Mouse (Mus musculus) embryonic facial prominence, embryonic 11.5 days (tissue): ENCODE data around the gene Ecm1. TPM values are rescaled to one million over a fixed set of nuclear protein-coding genes. Genes with fewer than 3 reads are reported as not detected.

Experiments
- ATAC-seq: fragments of 200-750 bp; cut with Nextera tagmentation; replicated peaks from 2 replicates; pipeline ENCODE4 v1.8.0; 2017; ENCODE audit warnings: low read depth; ENCODE audit not compliant: insufficient number of reproducible peaks, low FRiP score, low TSS enrichment
- DNase-seq: peaks from one replicate; pipeline ENCODE4 v3.0.0-alpha.2; 2015; ENCODE audit warnings: low spot score
- H3K27ac ChIP-seq: fragments of 300-500 bp; sonication (generic); replicated peaks from 2 replicates; pipeline ENCODE4 v1.5.1; 2014; ENCODE audit warnings: mild to moderate bottlenecking, low read depth, low read length, control low read depth
- H3K27me3 ChIP-seq: fragments of 300-500 bp; sonication (generic); 2 replicates; pipeline ENCODE4 v1.6.1; 2014; ENCODE audit warnings: mild to moderate bottlenecking, low read length, moderate library complexity, mixed read lengths; ENCODE audit not compliant: control insufficient read depth, insufficient read depth
- H3K36me3 ChIP-seq: fragments of 300-500 bp; sonication (generic); replicated peaks from 2 replicates; pipeline ENCODE4 v1.6.1; 2014; ENCODE audit warnings: low read depth, mild to moderate bottlenecking, low read length, moderate library complexity, mixed read lengths; ENCODE audit not compliant: control insufficient read depth, insufficient read depth
- H3K4me1 ChIP-seq: fragments of 300-500 bp; sonication (generic); 2 replicates; pipeline ENCODE4 v1.6.1; 2014; ENCODE audit warnings: low read length, mixed read lengths; ENCODE audit not compliant: control insufficient read depth, insufficient read depth
- H3K4me2 ChIP-seq: fragments of 300-500 bp; sonication (generic); 2 replicates; pipeline ENCODE4 v1.6.1; 2014; ENCODE audit warnings: low read depth, mild to moderate bottlenecking, control low read depth, low read length, moderate library complexity
- H3K4me3 ChIP-seq: fragments of 300-500 bp; sonication (generic); 2 replicates; pipeline ENCODE4 v1.5.1; 2014; ENCODE audit warnings: low read depth, low read length, control low read depth
- H3K9ac ChIP-seq: fragments of 300-500 bp; sonication (generic); replicated peaks from 2 replicates; pipeline ENCODE4 v1.6.1; 2014; ENCODE audit warnings: mild to moderate bottlenecking, control low read depth, low read length
- H3K9me3 ChIP-seq: fragments of 300-500 bp; sonication (generic); replicated peaks from 2 replicates; pipeline ENCODE4 v1.6.1; 2016; ENCODE audit warnings: mild to moderate bottlenecking, low read length, inconsistent platforms, mixed read lengths; ENCODE audit not compliant: control insufficient read depth
- WGBS: fragments of 180-500 bp; shearing (Covaris S2); extraction: QIAGEN DNeasy Blood & Tissue Kit; methylation state at CpG from one replicate; pipeline ENCODE4 v1.1.7; 2014; 5-methylcytosine and 5-hydroxymethylcytosine counted together
- polyA plus RNA-seq: library from polyadenylated mRNA; unstranded; fragments of >200 nt; fragmentation: Nextera tagmentation; extraction: Ambion mirVana; gene quantifications from 2 replicates; pipeline ENCODE4 v1.2.1, GENCODE M21; 2014

The Ecm1 gene
- polyA plus RNA-seq, 1 experiment from 2014 or later = 5.1 TPM

DNA sequence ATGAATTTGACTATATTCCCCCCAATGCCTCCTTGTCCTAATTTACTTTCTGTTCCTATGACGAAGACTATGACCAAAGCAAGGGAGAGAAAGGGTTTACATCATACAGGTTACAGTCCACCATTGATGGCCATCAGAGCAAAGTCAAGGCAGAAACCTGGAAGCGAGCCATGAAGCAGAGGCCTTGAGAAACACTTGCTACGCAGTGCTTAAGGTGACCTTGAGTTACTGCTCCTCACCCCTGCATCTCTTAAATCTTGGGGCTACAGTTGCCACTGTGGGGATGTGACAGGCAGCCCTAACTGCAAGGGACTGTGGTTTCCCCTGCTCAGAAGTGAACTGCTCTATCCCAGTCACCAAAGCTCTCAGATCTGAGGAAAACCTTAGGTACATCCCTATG is 36.1 kb downstream of the Ecm1 start:
- Histone ChIP-seq H3K4me3 (no peak overlapping the region), H3K4me1 (peaks cover 3% of the 10 kb centered on the region; the same call in 1 of the 2 replicates), H3K27me3 (no peaks in the 10 kb centered on the region), H3K27ac (no peak overlapping the region), H3K4me2 (no peak overlapping the region), H3K36me3 (no peaks in the 10 kb centered on the region), H3K9ac (no peak overlapping the region), H3K9me3 (no peaks in the 10 kb centered on the region)
- WGBS = 90% methylated on average over 3 of the region's 3 CpGs
- no peak for ATAC-seq
- DNase-seq = no peak

DNA sequence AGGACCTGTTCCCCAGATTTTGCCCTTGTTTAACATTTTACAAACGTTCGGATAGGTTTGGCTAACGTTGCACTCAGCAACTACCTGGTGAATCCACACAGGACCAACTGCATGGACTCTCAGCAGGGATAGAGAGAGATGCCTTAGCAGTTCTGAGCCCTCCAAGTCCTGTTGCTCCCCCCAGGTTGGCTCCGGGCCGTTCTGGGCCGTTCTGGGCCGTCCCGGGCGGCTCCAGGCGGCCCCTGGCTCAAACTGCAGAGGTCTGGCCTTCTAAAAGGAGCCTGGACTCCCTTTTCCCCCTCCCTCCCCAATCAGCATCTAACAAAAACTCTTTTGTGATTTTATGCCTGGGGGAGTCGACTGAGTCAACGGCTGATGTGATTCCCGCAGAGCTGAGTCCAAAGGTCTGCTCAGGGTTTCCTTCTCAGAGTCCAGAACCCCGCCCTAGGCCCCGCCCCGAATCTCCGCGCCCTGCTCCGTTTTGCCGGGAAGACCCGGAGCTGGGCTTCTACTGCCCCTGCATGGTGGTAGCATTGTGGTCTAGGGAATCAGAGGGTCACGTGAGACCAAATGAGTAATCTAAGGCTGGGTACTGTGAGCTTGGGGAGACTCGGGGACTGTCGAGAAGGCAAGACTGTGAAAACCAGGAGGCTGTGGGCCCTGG is 37.4 kb downstream of the Ecm1 start:
- H3K9ac ChIP-seq = peak overlapping the region; percentile 67
- peak overlapping the region; percentile 56 for H3K4me2 ChIP-seq
- WGBS = 4% methylated on average over 24 of the region's 24 CpGs
- H3K27ac ChIP-seq = 0 out of 2 replicates have a peak overlapping the region, but pooled peaks have one; percentile 22
- peak; percentile 86 for DNase-seq
- no peak overlapping the region for H3K4me3 ChIP-seq
- H3K36me3 ChIP-seq = no peaks in the 10 kb centered on the region
- ATAC-seq = peak; percentile 89
- no peaks in the 10 kb centered on the region for H3K9me3 ChIP-seq
- H3K4me1 ChIP-seq = peaks cover 3% of the 10 kb centered on the region; the same call in 1 of the 2 replicates
- no peaks in the 10 kb centered on the region for H3K27me3 ChIP-seq

DNA sequence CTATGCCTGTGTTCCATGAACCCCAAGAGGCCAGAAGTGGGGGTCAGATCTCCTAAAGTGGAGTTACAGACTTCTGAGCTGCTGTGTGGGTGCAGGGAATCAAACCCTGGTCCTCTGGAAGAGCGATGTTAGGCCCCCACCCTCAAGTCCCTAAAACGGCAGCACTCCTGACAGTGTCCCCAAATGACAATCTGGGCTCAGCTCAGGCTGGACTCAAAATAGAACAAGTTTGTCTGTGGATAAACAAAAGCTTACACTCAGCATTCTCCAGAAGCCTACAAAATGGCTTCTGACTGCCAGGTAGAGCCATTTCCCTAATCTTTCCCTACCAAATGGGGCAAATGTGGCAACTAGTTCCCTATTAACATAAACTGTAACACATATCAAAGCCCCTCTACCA is 38.3 kb downstream of the Ecm1 start:
- H3K27me3 ChIP-seq = no peaks in the 10 kb centered on the region
- 0 out of 2 replicates have a peak overlapping the region, but pooled peaks have one; percentile 22 for H3K27ac ChIP-seq
- ATAC-seq (no peak), DNase-seq (no peak)
- H3K9ac ChIP-seq = no peak overlapping the region
- H3K9me3 ChIP-seq = no peaks in the 10 kb centered on the region
- peaks cover 9% of the 10 kb centered on the region; the same call in 1 of the 2 replicates for H3K4me1 ChIP-seq
- no peak overlapping the region; the same call in 1 of the 2 replicates for H3K4me2 ChIP-seq
- no peaks in the 10 kb centered on the region for H3K36me3 ChIP-seq
- no peak overlapping the region for H3K4me3 ChIP-seq
- WGBS = 74% methylated on average over 2 of the region's 2 CpGs

DNA sequence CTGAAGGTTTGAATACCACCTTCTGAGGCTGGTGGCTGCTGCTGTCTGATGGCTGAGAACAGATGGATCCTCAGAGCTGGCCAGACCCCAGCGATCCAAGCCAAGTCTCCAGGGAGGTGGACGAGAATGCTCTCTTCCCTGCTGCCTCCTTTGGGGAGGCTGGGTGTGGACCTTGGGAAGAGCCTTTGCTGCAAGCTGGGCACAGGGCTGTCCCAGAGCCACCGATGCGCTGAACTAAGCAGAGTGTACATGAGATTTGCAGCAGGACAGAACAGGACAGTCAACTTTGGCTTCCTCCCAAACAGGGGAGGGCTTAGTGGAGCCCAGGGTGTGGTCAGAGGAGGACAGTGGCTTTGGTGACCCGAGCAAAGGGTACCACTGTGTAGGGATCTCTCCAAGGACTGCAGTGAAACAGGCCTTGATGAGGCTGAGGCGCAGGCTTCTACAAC is 39.1 kb downstream of the Ecm1 start:
- Histone ChIP-seq H3K4me3 (no peak overlapping the region), H3K36me3 (no peaks in the 10 kb centered on the region), H3K27me3 (no peaks in the 10 kb centered on the region), H3K9ac (no peak overlapping the region), H3K9me3 (no peaks in the 10 kb centered on the region), H3K4me2 (no peak overlapping the region), H3K27ac (no peak overlapping the region), H3K4me1 (peaks cover 10% of the 10 kb centered on the region; the same call in 1 of the 2 replicates)
- DNase-seq (no peak), ATAC-seq (no peak)
- WGBS = 41% methylated on average over 6 of the region's 6 CpGs

DNA sequence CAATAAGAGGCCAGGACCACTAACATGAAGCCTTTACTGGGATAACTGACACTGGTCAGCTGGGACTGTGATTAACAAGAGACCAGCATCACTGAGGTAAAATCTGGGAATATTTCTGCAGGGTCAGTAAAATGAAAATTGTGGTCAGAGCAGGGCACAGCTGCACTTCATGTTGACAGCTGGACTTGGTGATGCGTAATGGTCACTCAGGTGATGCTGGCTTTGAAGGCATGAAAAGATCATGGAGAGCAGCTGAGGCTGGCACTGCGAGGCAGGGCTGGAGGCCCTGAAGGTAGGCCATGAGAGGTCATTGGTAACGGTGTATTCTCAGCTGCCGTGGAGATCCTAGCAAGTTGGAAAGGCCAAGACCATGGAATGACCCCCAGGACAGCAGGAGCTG is 41.1 kb downstream of the Ecm1 start:
- DNase-seq (no peak), ATAC-seq (no peak)
- Histone ChIP-seq H3K4me3 (no peak overlapping the region), H3K9me3 (no peaks in the 10 kb centered on the region), H3K27me3 (no peaks in the 10 kb centered on the region), H3K4me1 (peaks cover 10% of the 10 kb centered on the region; the same call in 1 of the 2 replicates), H3K36me3 (no peaks in the 10 kb centered on the region), H3K4me2 (no peak overlapping the region), H3K27ac (no peak overlapping the region), H3K9ac (no peak overlapping the region)
- 78% methylated on average over 4 of the region's 4 CpGs for WGBS

DNA sequence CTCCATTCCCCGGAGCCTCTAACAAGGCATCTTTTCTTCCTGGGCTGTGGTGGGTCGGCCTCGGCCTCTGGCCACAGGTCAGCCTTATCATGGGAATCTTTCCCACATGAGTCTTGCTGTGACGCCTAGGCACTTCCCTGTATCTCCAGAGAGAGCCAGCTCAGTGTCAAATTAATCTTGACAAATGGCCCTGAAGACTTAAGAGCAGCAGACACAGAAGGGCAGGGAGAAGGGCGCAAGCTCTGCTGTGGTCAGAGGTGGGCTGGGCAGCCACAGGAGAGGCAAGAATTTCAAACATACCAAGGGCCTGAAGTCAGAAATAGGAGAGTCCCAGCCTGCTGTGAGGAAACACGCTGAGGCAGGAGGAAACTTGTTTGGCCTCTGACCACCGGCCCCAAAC is 43.0 kb downstream of the Ecm1 start:
- peaks cover 10% of the 10 kb centered on the region; the same call in 1 of the 2 replicates for H3K4me1 ChIP-seq
- no peaks in the 10 kb centered on the region for H3K27me3 ChIP-seq
- H3K4me3 ChIP-seq = no peak overlapping the region
- ATAC-seq (no peak), DNase-seq (no peak)
- H3K9ac ChIP-seq = no peak overlapping the region
- WGBS = 5% methylated on average over 7 of the region's 7 CpGs
- H3K9me3 ChIP-seq = no peaks in the 10 kb centered on the region
- 0 out of 2 replicates have a peak overlapping the region, but pooled peaks have one; percentile 20 for H3K27ac ChIP-seq
- no peak overlapping the region for H3K4me2 ChIP-seq
- no peaks in the 10 kb centered on the region for H3K36me3 ChIP-seq

DNA sequence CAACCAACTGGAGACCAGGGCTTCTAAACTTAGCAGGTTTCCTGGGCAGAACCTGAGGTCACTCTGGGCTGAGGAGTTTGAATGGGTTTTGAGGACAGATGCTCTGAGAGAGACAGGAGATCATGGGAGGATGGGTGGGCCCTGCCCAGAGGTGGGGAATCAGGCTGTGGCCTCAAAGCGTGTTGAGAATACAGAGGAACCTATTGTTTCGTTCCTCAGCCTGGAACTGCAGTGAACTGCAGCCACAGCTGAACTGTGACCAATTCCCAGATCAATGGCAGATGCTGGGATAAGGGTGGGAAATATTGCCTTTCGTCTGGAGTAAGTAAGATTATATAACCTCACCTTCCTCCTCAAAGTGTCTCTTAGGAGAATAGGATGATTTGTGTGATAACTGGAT is 43.6 kb downstream of the Ecm1 start:
- Histone ChIP-seq H3K9me3 (no peaks in the 10 kb centered on the region), H3K27ac (no peak overlapping the region), H3K4me3 (no peak overlapping the region), H3K4me1 (peaks cover 10% of the 10 kb centered on the region; the same call in 1 of the 2 replicates), H3K36me3 (no peaks in the 10 kb centered on the region), H3K9ac (no peak overlapping the region), H3K27me3 (no peaks in the 10 kb centered on the region), H3K4me2 (no peak overlapping the region)
- no peak for ATAC-seq
- peak; percentile 75 for DNase-seq
- WGBS = 15% methylated on average over 3 of the region's 3 CpGs
